Mouse (Mus musculus) cerebellum, adult 8-10 months (tissue): ENCODE measurements around the gene Fgfr2.

Source experiments
- DNase-seq: peaks from one replicate; pipeline ENCODE4 v3.0.0; 2022

Gene Fgfr2

GRCm38 (mm10) chr7:130576981-130577380 is 2546.2 kb downstream of the Fgfr2 start:
- no peak for DNase-seq

DNA sequence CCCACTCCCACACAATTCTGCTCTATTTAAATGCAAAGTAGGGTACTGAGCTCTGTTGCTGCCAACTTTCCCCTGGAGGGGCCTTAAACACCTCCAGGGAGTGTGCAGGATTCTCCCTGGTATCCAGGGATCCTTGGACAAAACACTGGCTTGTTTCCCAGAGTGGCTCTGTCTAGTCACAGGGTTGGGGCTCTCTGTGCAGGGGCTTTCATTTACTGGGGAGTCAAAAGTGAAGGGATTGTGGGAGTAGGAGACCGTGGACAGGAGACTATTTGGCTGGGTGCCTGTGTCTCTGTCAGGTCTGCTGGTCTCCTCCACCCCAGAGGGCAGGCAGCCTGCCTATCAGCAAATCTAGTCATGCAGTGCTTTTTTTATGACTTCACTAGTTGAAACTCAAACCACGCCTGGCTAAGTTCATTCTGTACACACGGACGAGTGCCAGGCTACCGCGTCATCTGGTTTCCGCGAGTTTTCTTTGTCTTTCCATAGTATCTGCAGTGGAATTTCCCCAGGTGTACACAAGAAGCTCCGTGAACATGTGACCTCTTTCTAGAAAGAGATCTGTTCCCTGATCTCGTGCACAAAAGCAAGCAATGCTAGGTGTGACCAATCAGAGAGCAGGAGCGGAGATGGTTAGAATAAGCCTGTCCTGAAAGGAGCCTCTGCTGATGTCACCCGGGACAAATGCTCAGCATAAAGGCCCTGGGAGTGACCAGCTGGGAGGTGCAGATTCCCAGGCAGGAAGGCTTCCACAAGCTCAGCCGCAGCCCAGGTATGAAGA is 2548.7 kb downstream of the Fgfr2 start:
- DNase-seq = no peak

DNA sequence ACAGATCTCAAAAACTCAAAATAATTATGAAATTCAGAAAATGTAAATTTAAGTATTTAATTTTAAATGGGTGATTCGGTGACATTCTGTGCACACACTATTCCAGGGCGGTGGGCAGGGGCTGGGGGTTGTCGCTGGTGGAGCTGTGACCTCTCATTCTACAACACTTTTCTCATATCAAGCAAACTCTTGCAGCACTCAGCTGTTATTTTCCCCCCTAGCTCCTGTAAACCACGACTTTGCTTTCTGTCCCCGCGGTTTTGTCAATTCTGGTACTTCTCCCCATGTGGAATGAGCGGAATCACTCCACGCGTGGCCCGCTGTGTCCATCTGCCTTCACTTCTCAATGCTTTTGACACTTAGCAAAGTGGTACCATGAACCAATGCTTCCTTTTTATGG is 2549.4 kb downstream of the Fgfr2 start:
- DNase-seq = no peak

DNA sequence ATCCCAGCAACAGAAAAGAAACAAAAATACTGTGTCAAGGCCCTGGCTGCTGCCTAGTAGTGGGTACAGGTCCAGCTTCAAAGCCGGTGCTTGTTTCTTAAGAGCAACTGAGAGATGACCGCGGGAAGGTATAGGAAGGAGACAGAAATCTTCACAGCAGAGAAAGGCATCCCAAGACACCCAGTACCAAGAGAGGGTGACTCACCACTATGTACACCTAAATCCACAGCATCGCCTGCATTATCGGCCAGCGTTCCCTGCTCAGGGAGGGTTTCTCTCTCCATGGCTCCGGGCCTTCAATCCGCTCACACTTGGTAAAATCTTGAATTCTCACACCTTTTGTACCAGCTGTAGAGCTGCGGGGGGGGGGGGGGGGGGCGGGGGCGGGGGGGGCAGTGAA is 2550.3 kb downstream of the Fgfr2 start, which contains the start of gene Nsmce4a:
TSS of gene Nsmce4a (minus strand) at position 298 of the 400 bp plus-strand sequence.
- DNase-seq = no peak

- DNase-seq = no peak
Measured at GRCm38 (mm10) chr7:130570472-130570871, 2552.7 kb downstream of the Fgfr2 start.

GRCm38 (mm10) chr7:130568783-130569436 is 2554.2 kb downstream of the Fgfr2 start:
- DNase-seq = no peak

DNA sequence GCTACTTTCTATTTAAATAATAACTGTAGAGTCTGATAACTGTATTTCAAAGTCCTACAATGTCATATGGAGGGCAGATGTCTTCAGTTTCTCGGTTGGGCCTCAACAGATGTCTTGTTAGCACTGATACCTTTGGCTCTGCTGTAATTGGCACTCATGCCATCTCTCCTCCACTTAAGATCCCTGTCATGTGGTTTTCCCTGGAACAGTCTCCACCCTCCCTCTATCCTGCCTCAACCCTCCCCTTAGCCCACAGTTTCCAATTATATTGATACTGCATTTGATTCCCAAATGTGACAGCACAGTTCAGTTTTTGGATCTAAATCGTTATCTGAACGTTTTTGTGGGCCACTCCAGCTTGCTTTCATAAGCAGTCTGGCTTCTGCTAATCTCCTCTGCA is 2558.6 kb downstream of the Fgfr2 start:
- DNase-seq = no peak

- no peak for DNase-seq
Measured at GRCm38 (mm10) chr7:130563880-130564279, 2559.3 kb downstream of the Fgfr2 start.

DNA sequence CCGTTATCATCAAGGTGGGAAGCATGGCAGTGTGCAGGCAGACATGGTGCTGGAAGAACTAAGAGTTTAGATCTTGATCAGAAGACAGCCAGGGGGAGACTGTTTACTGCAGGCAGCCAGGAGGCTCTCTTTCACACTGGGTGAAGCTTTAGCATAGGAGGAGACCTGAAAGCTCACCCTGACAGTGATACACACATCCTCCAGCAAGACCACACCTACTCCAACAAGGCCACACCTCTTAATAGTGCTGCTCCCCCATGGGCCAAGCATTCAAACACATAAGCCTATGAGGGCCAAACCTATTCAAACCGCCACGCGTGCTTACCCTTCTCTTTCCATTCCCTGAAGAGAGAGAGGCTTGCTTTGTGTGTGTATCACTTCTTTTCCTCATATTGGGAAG is 2559.9 kb downstream of the Fgfr2 start:
- DNase-seq = no peak

DNA sequence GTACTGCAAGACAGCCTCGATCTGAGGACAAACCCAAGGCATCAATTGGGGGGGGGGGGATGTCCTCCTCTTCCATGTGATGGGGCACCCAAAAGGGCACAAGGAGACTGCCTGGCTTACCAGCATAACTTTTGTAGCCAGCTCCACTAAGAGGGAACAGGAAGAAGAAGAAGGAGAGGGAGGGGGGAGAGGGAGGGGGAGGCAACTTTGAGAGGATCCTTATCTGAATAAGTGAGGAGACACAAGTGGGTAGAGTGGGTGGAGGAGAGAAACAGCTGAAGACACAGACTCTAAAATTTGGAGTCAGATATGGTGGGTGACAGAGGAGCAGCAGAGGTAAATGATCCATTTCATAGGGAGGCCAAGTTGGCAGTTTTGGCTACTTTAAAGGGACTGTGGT is 2562.2 kb downstream of the Fgfr2 start:
- DNase-seq = no peak

DNA sequence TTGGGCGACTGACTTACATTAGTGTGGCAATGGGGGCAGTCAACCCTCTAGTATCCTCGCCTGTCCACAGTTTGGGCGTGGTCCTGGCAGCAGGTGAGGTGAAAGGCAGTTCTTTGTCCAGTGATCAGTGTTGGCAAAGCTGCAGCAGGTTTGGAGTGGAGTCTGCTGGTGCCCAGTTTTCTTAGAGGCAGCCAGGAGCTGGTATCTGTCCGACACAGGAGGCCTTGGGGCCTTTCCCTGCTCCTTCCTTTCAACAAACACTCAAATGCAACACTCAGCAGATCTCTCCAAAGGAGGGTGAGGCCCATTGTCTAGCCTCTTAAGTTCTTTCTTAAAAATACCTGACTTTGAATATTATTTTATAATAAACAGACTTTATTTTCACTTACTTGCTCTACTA is 2564.6 kb downstream of the Fgfr2 start:
- DNase-seq = no peak

DNA sequence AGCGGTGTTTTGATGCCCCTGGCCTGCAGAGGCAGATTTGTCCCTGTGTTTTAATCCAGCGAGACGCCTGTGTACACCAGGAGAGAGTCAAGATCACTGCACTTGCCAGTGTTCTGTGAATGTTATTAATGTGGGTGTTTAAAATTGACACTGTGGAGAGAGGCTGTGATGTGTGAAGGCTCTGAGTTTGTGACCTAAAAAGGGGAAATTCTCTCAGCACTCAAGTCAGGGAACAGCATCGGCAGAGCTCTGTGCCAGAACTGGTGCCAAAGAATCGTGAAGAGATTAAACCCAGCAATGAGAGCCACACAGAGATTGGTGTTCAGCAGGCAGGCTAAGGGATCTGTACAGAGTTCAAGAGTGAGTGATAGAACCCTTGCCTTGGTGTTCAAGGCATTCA is 2567.6 kb downstream of the Fgfr2 start:
- no peak for DNase-seq

- DNase-seq = peak; percentile 59
Measured at GRCm38 (mm10) chr7:130553321-130553720, 2569.8 kb downstream of the Fgfr2 start.

- peak; percentile 70 for DNase-seq
Measured at GRCm38 (mm10) chr7:130552780-130553179, 2570.4 kb downstream of the Fgfr2 start.

GRCm38 (mm10) chr7:130547635-130548175 is 2575.4 kb downstream of the Fgfr2 start:
- DNase-seq = no peak

GRCm38 (mm10) chr7:130546791-130547484 is 2576.2 kb downstream of the Fgfr2 start:
- DNase-seq = peak; percentile 90

DNA sequence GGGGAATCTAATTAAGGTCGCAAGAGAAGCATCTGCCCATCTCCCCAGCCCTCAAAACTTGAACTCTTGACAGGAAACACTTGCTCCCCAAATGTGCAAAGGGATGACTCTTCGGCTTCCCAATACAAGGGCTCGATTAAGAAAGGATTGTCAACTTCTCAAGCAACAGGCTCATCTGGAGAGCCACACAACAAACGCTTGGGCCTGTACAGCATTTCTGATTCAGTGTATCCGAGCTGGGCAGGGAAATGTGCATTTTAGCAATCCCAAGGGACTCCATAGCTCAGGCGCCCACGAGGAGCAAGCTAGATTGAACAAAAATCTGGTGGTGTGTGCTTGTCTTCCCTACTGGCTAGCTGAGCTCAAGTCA is 2576.7 kb downstream of the Fgfr2 start:
- no peak for DNase-seq

- DNase-seq = no peak
Measured at GRCm38 (mm10) chr7:130545893-130546292, 2577.3 kb downstream of the Fgfr2 start.

DNA sequence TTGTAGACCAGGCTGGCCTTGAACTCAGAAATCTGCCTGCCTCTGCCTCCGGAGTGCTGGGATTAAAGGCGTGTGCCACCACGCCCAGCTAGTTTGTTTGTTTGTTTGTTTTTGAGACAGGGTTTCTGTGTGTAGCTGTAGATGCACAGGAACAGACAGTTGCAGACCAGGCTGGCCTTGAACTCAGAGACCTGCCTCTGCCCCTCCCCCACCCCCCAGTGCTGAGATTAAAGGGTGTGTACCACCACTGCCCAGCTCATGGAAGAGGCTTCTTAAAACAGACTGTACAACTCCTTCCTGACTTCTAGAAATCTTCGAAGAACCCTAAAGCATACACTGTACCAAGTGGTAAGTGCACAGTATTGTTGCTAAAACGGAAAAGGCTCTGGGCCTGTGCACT is 2577.7 kb downstream of the Fgfr2 start:
- DNase-seq = no peak

DNA sequence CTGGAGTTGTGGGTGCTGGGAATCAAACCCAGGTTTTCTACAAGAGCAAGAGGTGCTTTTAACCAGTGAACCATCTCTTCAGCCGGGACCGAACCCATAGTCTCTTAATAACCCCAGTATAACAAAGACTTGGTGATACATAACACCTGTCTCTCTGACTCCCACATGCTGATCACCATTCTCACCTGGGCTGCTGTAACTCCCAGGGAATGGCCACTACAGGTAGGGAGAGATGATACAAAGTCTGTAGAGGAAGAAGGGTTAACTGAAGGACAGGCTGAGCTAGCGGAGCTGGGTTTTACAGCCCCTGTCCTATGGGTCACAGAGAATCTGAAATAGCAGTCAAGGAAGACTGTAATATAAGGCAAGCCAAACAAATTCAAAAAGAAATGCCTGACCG is 2580.0 kb downstream of the Fgfr2 start:
- no peak for DNase-seq

- DNase-seq = no peak
Measured at GRCm38 (mm10) chr7:130540176-130540575, 2583.0 kb downstream of the Fgfr2 start.

DNA sequence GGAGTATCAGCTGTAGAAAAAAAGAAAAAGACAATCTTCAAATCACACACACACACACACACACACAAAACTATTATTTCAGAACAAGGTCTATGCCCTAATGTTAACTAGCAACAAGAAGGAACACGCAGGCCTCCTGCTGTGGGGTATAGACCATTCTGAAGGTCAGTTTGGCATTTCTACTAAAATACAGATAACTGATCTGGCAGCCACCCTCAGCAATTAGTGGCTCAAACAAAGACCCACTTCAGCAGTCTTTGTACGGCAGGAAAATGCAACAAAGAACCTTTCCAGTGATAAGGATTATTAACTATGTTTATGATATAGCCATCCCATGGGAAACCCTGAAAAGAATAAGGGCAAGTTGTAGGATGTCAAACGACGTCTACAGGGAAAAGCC is 2586.1 kb downstream of the Fgfr2 start:
- DNase-seq = no peak

- no peak for DNase-seq
Measured at GRCm38 (mm10) chr7:130535174-130535573, 2588.0 kb downstream of the Fgfr2 start.
